Mouse (Mus musculus): Measurements from ENCODE around the gene Gm13762.
"Not testable (repeated sequence)": the region's sequence is repeated elsewhere in the genome, so short reads cannot be mapped to it uniquely, and the experiment has no call there.

Gene Gm13762

DNA sequence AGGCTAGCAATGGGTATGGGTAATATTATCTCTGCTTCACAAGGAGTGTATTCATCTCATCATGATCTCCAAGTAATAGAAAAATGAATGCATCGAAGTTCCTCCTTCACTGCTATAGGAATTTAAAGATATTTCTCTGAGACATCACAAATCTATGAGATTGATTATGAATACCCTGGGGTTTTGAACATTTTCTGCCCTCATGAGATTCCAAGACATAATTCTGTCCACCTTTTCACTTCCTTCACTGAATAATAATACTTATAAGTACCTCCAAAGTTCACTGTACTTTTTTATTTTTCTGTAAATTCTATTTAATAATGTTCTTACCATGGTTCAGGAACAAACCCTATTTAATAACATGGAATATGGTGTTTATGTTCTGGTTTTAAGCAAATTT, at the start of gene Gm13762:
Gene Gm13762, minus strand, starts transcription at position 101 of the 400 bp plus-strand sequence.
- no peak for DNase-seq

DNA sequence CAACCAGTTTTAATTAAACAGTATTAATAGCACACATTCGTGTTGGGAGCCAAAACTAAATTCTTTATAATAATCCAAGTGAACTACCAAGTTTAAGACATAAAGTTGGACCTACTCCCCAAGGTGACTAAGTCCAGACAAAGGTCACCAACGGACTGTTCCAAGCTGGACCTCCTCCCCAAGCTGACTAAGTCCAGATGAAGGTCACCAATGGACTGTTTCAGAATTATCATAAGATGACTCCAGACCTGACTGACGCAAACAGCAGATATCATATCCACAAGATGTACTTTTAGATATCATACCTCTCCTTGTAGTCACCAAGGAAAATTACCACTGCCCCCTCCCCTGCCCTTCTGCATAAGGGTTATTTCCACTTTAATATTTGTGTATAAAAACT, 41.4 kb upstream of the Gm13762 start:
- not testable (repeated sequence) for DNase-seq

DNA sequence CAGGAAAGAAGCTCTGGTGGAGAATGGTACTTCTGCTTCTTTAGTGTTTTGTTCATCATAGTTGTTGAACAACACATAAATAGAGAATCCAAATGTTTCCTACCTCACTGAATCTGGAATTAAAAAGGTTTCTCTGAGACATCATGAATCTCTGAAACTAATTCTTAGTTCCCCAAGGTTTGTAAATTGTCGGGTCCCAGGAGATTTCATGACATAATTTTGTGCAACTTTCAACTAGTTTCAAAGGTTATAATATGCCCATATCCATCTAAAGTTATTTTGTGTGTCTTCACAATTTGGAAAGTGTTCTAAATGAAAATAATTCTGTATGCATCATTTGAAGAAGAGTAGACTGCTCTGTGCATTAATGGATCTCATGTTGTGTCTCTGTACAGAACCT, 38.2 kb upstream of the Gm13762 start, which contains the start of gene Olfr1216:
Gene Olfr1216, minus strand, starts transcription at position 101 of the 400 bp plus-strand sequence.
- DNase-seq: no peak

DNA sequence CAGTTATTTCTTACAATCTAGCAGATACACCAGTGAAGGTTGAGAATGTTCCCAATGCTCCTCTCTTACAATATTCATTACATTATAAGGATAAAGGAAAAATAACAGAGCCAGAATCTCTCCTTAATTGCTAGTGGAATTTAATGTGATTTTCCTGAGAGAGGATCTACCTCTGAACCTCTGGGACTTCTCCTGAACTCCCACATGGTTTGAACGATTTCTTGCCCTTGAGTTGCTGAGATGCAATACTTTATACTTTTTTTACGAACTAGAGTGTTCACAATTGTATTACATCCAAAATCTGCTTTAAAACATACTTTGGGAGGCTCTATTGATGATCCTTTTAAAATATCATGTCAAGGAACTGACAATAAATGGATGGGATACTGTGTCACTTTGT, 26.8 kb upstream of the Gm13762 start, which contains the start of gene Olfr1215:
Gene Olfr1215, minus strand, starts transcription at position 101 of the 400 bp plus-strand sequence.
- no peak for DNase-seq

DNA sequence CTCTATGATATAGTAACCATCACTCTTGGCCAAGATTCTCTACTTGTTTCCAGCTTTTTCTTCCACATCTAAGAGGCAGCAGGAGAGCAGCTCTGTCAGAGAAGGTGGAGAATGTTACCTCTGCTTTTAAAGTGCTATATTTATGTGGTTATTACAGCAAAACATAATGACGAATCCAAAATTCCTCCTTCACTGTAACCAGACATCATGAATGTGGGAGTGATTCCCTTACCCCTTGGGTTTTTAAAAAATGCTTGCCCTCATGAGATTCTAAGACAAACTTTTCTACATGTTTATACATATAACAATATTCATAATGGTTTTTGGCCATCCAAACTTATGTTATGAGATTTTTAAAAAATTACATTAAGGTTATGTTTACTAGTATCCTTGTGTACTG, 12.5 kb upstream of the Gm13762 start, which contains the start of gene Olfr1214:
Gene Olfr1214, minus strand, starts transcription at position 101 of the 400 bp plus-strand sequence.
- no peak for DNase-seq

DNA sequence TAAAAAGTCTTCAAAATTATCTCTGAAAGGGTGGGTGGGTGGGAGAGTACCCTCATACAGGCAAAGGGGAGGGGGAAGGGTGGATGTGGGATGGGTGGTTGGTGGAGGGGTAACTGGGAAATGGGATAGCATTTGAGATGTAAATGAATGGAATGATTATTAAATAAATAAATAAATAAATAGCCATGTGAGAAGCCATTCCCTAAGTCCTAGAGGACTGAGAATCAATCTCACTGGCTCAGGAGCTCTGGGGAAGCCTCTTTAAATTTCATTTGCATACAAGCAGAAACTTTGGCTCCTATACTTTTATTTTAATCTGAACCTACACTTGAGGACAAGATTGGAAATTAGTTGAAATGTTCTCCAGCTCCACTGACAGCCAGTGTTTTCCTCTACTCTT, 26.4 kb downstream of the Gm13762 start, which contains the start of gene Olfr1212:
Gene Olfr1212, plus strand, starts transcription at position 301 of the 400 bp plus-strand sequence.
- no peak for DNase-seq

DNA sequence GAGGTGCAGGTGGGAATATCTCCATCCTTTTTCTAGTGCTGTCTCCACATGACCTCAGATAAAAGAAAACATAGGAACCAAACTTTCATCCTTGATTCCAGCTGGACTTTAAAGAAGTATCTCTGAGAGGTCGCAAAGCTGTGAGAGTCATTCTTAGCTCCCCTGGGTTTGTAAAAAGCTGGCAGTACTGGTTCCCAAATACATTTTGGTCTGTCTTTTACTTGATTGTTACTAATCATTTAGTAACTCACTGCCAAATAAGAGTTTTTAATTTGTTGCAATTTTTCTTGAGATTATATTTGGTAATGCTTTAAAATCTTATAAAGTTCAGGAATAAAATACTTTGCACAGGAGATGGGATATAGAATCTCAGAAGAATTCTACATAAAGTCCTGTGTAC, 42.1 kb downstream of the Gm13762 start, which contains the start of gene Olfr1211:
Gene Olfr1211, minus strand, starts transcription at position 101 of the 400 bp plus-strand sequence.
- DNase-seq: no peak
